13 mouse cellular contexts compared by ENCODE assay signal in the genomic region with DNA sequence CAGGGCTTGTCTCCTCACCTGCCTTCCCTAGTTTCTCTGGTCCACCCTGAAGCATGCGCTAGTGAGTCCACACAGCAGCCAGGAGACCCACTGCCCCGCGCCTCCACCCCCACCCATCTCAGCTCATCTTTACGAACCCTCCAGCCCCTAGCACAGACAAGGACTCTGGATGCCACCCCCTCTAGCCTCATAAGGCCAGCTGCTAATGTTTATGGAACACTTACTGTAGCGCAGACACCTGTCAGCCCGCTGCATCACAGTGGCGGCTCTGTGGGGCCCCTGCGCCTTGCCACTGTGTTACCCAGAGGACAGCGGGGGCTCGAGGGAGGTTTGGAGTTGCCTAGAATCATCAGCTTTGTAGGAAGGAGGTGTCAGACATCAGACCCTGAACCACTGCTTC. TPM values are rescaled to one million over a fixed set of nuclear protein-coding genes. Genes with fewer than 3 reads are reported as not detected.
DNase-seq lines count a peak whose midpoint lies in the region; ATAC-seq and TF ChIP-seq lines count a peak whose summit lies in the region.
"Had no signal": no experiment of that assay in that cellular context is flagged by ENCODE, and none has a peak within 500 bp of the region (broad histone marks: within the 10 kb centered on the region; RNA-seq: fewer than 3 reads in every experiment).

No protein-coding gene starts in this region.

- no peak overlapping the region for H3K4me2 ChIP-seq in forebrain, postnatal 0 days (ENCODE audit: low read depth)
- no peak overlapping the region for H3K4me2 ChIP-seq in midbrain, embryonic 11.5 days
- H3K4me2 ChIP-seq: liver, embryonic 15.5 days had no signal

- TF ChIP-seq CTCF in forebrain, postnatal 0 days (IDR thresholded peaks at IDR 0.05; ENCODE audit: low read depth) = no peak

- H3K9ac ChIP-seq in forebrain, postnatal 0 days = no peak overlapping the region
- peak overlapping the region; percentile 40; the same call in 1 of the 2 replicates for H3K9ac ChIP-seq in midbrain, embryonic 11.5 days (ENCODE audit: low read length)
- H3K9ac ChIP-seq: liver, embryonic 15.5 days had no signal

- peak; percentile 53 for ATAC-seq in forebrain, postnatal 0 days
- peak; percentile 23; the same call in 1 of the 2 replicates for ATAC-seq in midbrain, embryonic 11.5 days (ENCODE audit: low FRiP score)

- intact Hi-C loops in heart, postnatal 36 days (cut with DNase I) = no loop called here

- H3K27ac ChIP-seq in heart, embryonic 10.5 days = peak overlapping the region; percentile 62
- peak overlapping the region; percentile 36; the same call in 1 of the 2 replicates for H3K27ac ChIP-seq in forebrain, postnatal 0 days (ENCODE audit: low read depth, low read length)
- peak overlapping the region; percentile 79; the same call in 1 of the 2 replicates for H3K27ac ChIP-seq in midbrain, embryonic 11.5 days (ENCODE audit: low read depth, low read length)
- H3K27ac ChIP-seq: liver, embryonic 15.5 days had no signal

- H3K27me3 ChIP-seq in heart, embryonic 10.5 days (ENCODE audit: insufficient read depth, poor library complexity, severe bottlenecking) = peaks cover 51% of the 10 kb centered on the region
- no peaks in the 10 kb centered on the region for H3K27me3 ChIP-seq in forebrain, postnatal 0 days (ENCODE audit: insufficient read depth, low read length)
- no peaks in the 10 kb centered on the region for H3K27me3 ChIP-seq in midbrain, embryonic 11.5 days (ENCODE audit: control insufficient read depth, insufficient read depth, low read length)

- no peaks in the 10 kb centered on the region for H3K36me3 ChIP-seq in heart, embryonic 10.5 days
- no peaks in the 10 kb centered on the region for H3K36me3 ChIP-seq in forebrain, postnatal 0 days (ENCODE audit: insufficient read depth)
- H3K36me3 ChIP-seq in midbrain, embryonic 11.5 days (ENCODE audit: control insufficient read depth, insufficient read depth, low read length) = no peaks in the 10 kb centered on the region
- H3K36me3 ChIP-seq: liver, embryonic 15.5 days had no signal

- H3K4me3 ChIP-seq in heart, embryonic 10.5 days = peak overlapping the region; percentile 18
- no peak overlapping the region for H3K4me3 ChIP-seq in forebrain, postnatal 0 days (ENCODE audit: low read depth, low read length)
- no peak overlapping the region for H3K4me3 ChIP-seq in midbrain, embryonic 11.5 days (ENCODE audit: low read depth, low read length)
- H3K4me3 ChIP-seq: liver, embryonic 15.5 days had no signal

- WGBS in heart, embryonic 10.5 days = 21% methylated on average over 10 of the region's 10 CpGs
- WGBS in forebrain, postnatal 0 days = 51% methylated on average over 10 of the region's 10 CpGs
- 62% methylated on average over 10 of the region's 10 CpGs for WGBS in midbrain, embryonic 11.5 days

- DNase-seq in heart, embryonic 10.5 days (ENCODE audit: low spot score) = no peak
- no peak for DNase-seq in heart, postnatal 36 days
- DNase-seq in brain, adult 2 months (ENCODE audit: low read depth, low spot score) = peak; percentile 44
- peak; percentile 14 for DNase-seq in forebrain, postnatal 0 days
- DNase-seq in midbrain, embryonic 11.5 days (ENCODE audit: low spot score, missing footprints) = no peak
- DNase-seq in adrenal gland, postnatal 36 days = no peak
- DNase-seq in urinary bladder, postnatal 25 days (ENCODE audit: low spot score) = no peak
- DNase-seq in cerebellum, adult 9-10 months = no peak
- DNase-seq: adrenal gland, postnatal 10 days; heart, postnatal 14 days; spleen, adult 18-20 months; thymus, postnatal 4 days had no signal

- H3K4me1 ChIP-seq in heart, embryonic 10.5 days = peaks cover 30% of the 10 kb centered on the region
- H3K4me1 ChIP-seq in forebrain, postnatal 0 days (ENCODE audit: insufficient read depth) = 0 out of 2 replicates have a peak, but pooled peaks cover 6% of the 10 kb centered on the region
- peaks cover 22% of the 10 kb centered on the region for H3K4me1 ChIP-seq in midbrain, embryonic 11.5 days (ENCODE audit: control insufficient read depth, insufficient read depth, low read length)

- H3K9me3 ChIP-seq in heart, embryonic 10.5 days = no peaks in the 10 kb centered on the region
- no peaks in the 10 kb centered on the region for H3K9me3 ChIP-seq in forebrain, postnatal 0 days (ENCODE audit: low read length)
- no peaks in the 10 kb centered on the region for H3K9me3 ChIP-seq in midbrain, embryonic 11.5 days (ENCODE audit: control insufficient read depth, low read length)
- H3K9me3 ChIP-seq: liver, embryonic 15.5 days had no signal

RNA-seq across cellular contexts. Expression of a gene that starts 26.4 kb away (rescaled TPM):
- polyA plus RNA-seq in heart, embryonic 10.5 days (2016; fragmentation: Nextera tagmentation; extraction: Ambion mirVana) = 41.0 and 41.3 TPM in 2 replicates
- total RNA-seq in heart, postnatal 36 days (2021) = 10 to 100 TPM; 22.4 to 24.1 TPM
- total RNA-seq in forebrain, postnatal 0 days (2014; rRNA removed) = 76.2 and 84.7 TPM in 2 replicates
- polyA plus RNA-seq in forebrain, postnatal 0 days (2015; fragmentation: Nextera tagmentation; extraction: Ambion mirVana) = 60.9 and 72.7 TPM in 2 replicates
- 18.7 and 21.1 TPM in 2 replicates for polyA plus RNA-seq in midbrain, embryonic 11.5 days (2014; fragmentation: Nextera tagmentation; extraction: Ambion mirVana)
- total RNA-seq in adrenal gland, postnatal 36 days (2021) = 10 to 100 TPM; 17.7 to 18.1 TPM

RNA-seq across cellular contexts. Expression of a gene that starts 26.6 kb away (rescaled TPM):
- polyA plus RNA-seq in heart, embryonic 10.5 days (2016; fragmentation: Nextera tagmentation; extraction: Ambion mirVana) = 0.16 and 0.39 TPM in 2 replicates
- total RNA-seq in heart, postnatal 36 days (2021) = under 1 TPM; 0.89 to 0.95 TPM
- total RNA-seq in forebrain, postnatal 0 days (2014; rRNA removed) = 2.8 and 4.4 TPM in 2 replicates
- polyA plus RNA-seq in forebrain, postnatal 0 days (2015; fragmentation: Nextera tagmentation; extraction: Ambion mirVana) = 1.1 and 1.2 TPM in 2 replicates
- polyA plus RNA-seq in midbrain, embryonic 11.5 days (2014; fragmentation: Nextera tagmentation; extraction: Ambion mirVana) = 0.12 and 0.57 TPM in 2 replicates
- total RNA-seq in adrenal gland, postnatal 36 days (2021) = under 1 TPM in 1 of 2 experiments, not detected in 1; 0.13 TPM
- polyA plus RNA-seq: liver, embryonic 15.5 days had no signal

RNA-seq across cellular contexts. Expression of a gene that starts 37.5 kb away (rescaled TPM):
- polyA plus RNA-seq in heart, embryonic 10.5 days (2016; fragmentation: Nextera tagmentation; extraction: Ambion mirVana) = 0.34 and 1.6 TPM in 2 replicates
- 1 to 10 TPM; 1.4 to 1.6 TPM for total RNA-seq in heart, postnatal 36 days (2021)
- 7.4 and 8.3 TPM in 2 replicates for total RNA-seq in forebrain, postnatal 0 days (2014; rRNA removed)
- polyA plus RNA-seq in forebrain, postnatal 0 days (2015; fragmentation: Nextera tagmentation; extraction: Ambion mirVana) = 4.8 and 6.3 TPM in 2 replicates
- polyA plus RNA-seq in midbrain, embryonic 11.5 days (2014; fragmentation: Nextera tagmentation; extraction: Ambion mirVana) = 0.64 and 0.95 TPM in 2 replicates
- total RNA-seq in adrenal gland, postnatal 36 days (2021) = 1 to 10 TPM; 1.3 to 1.8 TPM

RNA-seq across cellular contexts. Expression of a gene that starts 52.0 kb away (rescaled TPM):
- 0.15 and 0.26 TPM in 2 replicates for polyA plus RNA-seq in heart, embryonic 10.5 days (2016; fragmentation: Nextera tagmentation; extraction: Ambion mirVana)
- under 1 TPM; 0.53 to 0.62 TPM for total RNA-seq in heart, postnatal 36 days (2021)
- 0.62 and 0.95 TPM in 2 replicates for total RNA-seq in forebrain, postnatal 0 days (2014; rRNA removed)
- 1.4 and 1.6 TPM in 2 replicates for polyA plus RNA-seq in forebrain, postnatal 0 days (2015; fragmentation: Nextera tagmentation; extraction: Ambion mirVana)
- polyA plus RNA-seq in midbrain, embryonic 11.5 days (2014; fragmentation: Nextera tagmentation; extraction: Ambion mirVana) = 0.14 and 0.15 TPM in 2 replicates
- total RNA-seq in adrenal gland, postnatal 36 days (2021) = not detected
- polyA plus RNA-seq: liver, embryonic 15.5 days had no signal

Comparison
In these comparisons a context has a peak if more than half of its experiments do, and no peak if none do; other contexts are left out.
1. DNase-seq: peak in brain, adult 2 months (single experiment) and forebrain, postnatal 0 days (single experiment); none in heart, embryonic 10.5 days (single experiment), heart, postnatal 36 days (0 of 2), midbrain, embryonic 11.5 days (single experiment), adrenal gland, postnatal 36 days (0 of 2), urinary bladder, postnatal 25 days (single experiment) and cerebellum, adult 9-10 months (single experiment).
2. Peak in every context shown above with its lines, with median percentiles within 50 percentile points of each other: H3K27ac ChIP-seq.